Mouse (Mus musculus) testis, adult 2 months (tissue): ENCODE measurements around the gene BC037034. TPM values are rescaled to one million over a fixed set of nuclear protein-coding genes. Genes with fewer than 3 reads are reported as not detected.

ENCODE experiments used
- H3K27ac ChIP-seq: fragments of 200-500 bp; 2 replicates; pipeline ENCODE4 v1.5.1; 2012; ENCODE audit warnings: low read depth, low read length; ENCODE audit not compliant: control insufficient read depth, insufficient read depth
- H3K27me3 ChIP-seq: fragments of 200-500 bp; 2 replicates; pipeline ENCODE4 v1.6.1; 2012; ENCODE audit warnings: mild to moderate bottlenecking, low read length, moderate library complexity; ENCODE audit not compliant: control insufficient read depth, insufficient read depth
- H3K36me3 ChIP-seq: fragments of 200-500 bp; 2 replicates; pipeline ENCODE4 v1.6.1; 2012; ENCODE audit warnings: mild to moderate bottlenecking, low read length; ENCODE audit not compliant: control insufficient read depth, insufficient read depth
- H3K4me1 ChIP-seq: fragments of 200-500 bp; 2 replicates; pipeline ENCODE4 v1.6.1; 2012; ENCODE audit warnings: low read length; ENCODE audit not compliant: control insufficient read depth, insufficient read depth
- H3K4me3 ChIP-seq: fragments of 200-500 bp; 2 replicates; pipeline ENCODE4 v1.5.1; 2012; ENCODE audit warnings: low read depth, mild to moderate bottlenecking, low read length, moderate library complexity, mixed read lengths; ENCODE audit not compliant: control insufficient read depth
- CTCF ChIP-seq: fragments of 200-500 bp; IDR thresholded peaks from 2 replicates; pipeline ENCODE4 v1.5.1; 2012; ENCODE audit warnings: low read depth, mild to moderate bottlenecking, inconsistent platforms, low read length, moderate library complexity; ENCODE audit not compliant: control insufficient read depth, insufficient read depth, insufficient replicate concordance
- POLR2A ChIP-seq: fragments of 200-500 bp; IDR thresholded peaks from 2 replicates; pipeline ENCODE4 v1.6.1; 2012; ENCODE audit warnings: low read depth, mild to moderate bottlenecking, inconsistent platforms, low read length, moderate library complexity; ENCODE audit not compliant: control insufficient read depth
- polyA plus RNA-seq: library from polyadenylated mRNA; depleted of rRNA; stranded (reverse); fragments of >200 nt; gene quantifications from 2 replicates; pipeline ENCODE4 v1.2.3, GENCODE M21; 2012

Gene BC037034
- polyA plus RNA-seq, 1 experiment = 60.7 TPM

- Histone ChIP-seq H3K4me1 (peaks cover 12% of the 10 kb centered on the region), H3K27me3 (no peaks in the 10 kb centered on the region), H3K4me3 (peak overlapping the region; percentile 72), H3K27ac (no peak overlapping the region), H3K36me3 (peaks cover 4% of the 10 kb centered on the region)
- TF ChIP-seq POLR2A (no peak), CTCF (no peak)
Observed at GRCm38 (mm10) chr5:138281798-138282197, 18.0 kb upstream of the BC037034 start.

GRCm38 (mm10) chr5:138280829-138281228, 17.0 kb upstream of the BC037034 start:
- peak overlapping the region; percentile 98 for H3K4me3 ChIP-seq
- peak overlapping the region; percentile 98 for H3K27ac ChIP-seq
- no peaks in the 10 kb centered on the region for H3K27me3 ChIP-seq
- TF ChIP-seq CTCF (no peak), POLR2A (no peak)
- H3K36me3 ChIP-seq = peaks cover 2% of the 10 kb centered on the region
- peaks cover 12% of the 10 kb centered on the region for H3K4me1 ChIP-seq

GRCm38 (mm10) chr5:138280425-138280768, 16.6 kb upstream of the BC037034 start:
- TF ChIP-seq CTCF = no peak
- TF ChIP-seq POLR2A = peak; percentile 91
- H3K4me1 ChIP-seq = peaks cover 17% of the 10 kb centered on the region
- no peaks in the 10 kb centered on the region for H3K27me3 ChIP-seq
- peak overlapping the region; percentile 98 for H3K4me3 ChIP-seq
- H3K36me3 ChIP-seq = peaks cover 2% of the 10 kb centered on the region
- H3K27ac ChIP-seq = peak overlapping the region; percentile 98

GRCm38 (mm10) chr5:138279585-138280424, 16.0 kb upstream of the BC037034 start, which contains the start of the genes Gm43720, Gpc2 and Stag3:
Gm43720 (minus strand) TSS chr5:138279958.
Gpc2 (minus strand) TSS chr5:138280005.
Stag3 (plus strand) TSS chr5:138280240.
- Histone ChIP-seq H3K36me3 (peaks cover 2% of the 10 kb centered on the region), H3K4me1 (peaks cover 20% of the 10 kb centered on the region), H3K4me3 (peak within 1 kb of the TSS; percentile 98), H3K27me3 (no peaks in the 10 kb centered on the region), H3K27ac (peak within 1 kb of the TSS; percentile 98)
- TF ChIP-seq CTCF (no peak), POLR2A (no peak)

GRCm38 (mm10) chr5:138277994-138278393, 14.2 kb upstream of the BC037034 start:
- H3K27me3 ChIP-seq = no peaks in the 10 kb centered on the region
- H3K4me3 ChIP-seq = no peak overlapping the region
- H3K27ac ChIP-seq = no peak overlapping the region
- H3K36me3 ChIP-seq = peaks cover 2% of the 10 kb centered on the region
- TF ChIP-seq CTCF (no peak), POLR2A (no peak)
- peaks cover 20% of the 10 kb centered on the region for H3K4me1 ChIP-seq

- Histone ChIP-seq H3K4me1 (peaks cover 20% of the 10 kb centered on the region), H3K27ac (no peak overlapping the region), H3K4me3 (no peak overlapping the region), H3K27me3 (no peaks in the 10 kb centered on the region), H3K36me3 (no peaks in the 10 kb centered on the region)
- TF ChIP-seq CTCF = no peak
- TF ChIP-seq POLR2A = no peak
Observed at GRCm38 (mm10) chr5:138275216-138276050, 11.6 kb upstream of the BC037034 start.

- TF ChIP-seq CTCF (no peak), POLR2A (no peak)
- Histone ChIP-seq H3K4me1 (peaks cover 15% of the 10 kb centered on the region), H3K27me3 (no peaks in the 10 kb centered on the region), H3K36me3 (no peaks in the 10 kb centered on the region), H3K27ac (no peak overlapping the region), H3K4me3 (no peak overlapping the region)
Observed at GRCm38 (mm10) chr5:138274186-138274585, 10.4 kb upstream of the BC037034 start.
